Mouse (Mus musculus) brown adipose tissue, adult 24 weeks (tissue): ENCODE data around the gene Cp. TPM values are rescaled to one million over a fixed set of nuclear protein-coding genes. Genes with fewer than 3 reads are reported as not detected.
"Not testable (repeated sequence)": the region's sequence is repeated elsewhere in the genome, so short reads cannot be mapped to it uniquely, and the experiment has no call there.

Experiments used
- H3K27ac ChIP-seq: fragments of 200-500 bp; replicated peaks from 2 replicates; pipeline ENCODE4 v1.5.1; 2012; ENCODE audit warnings: low read depth, mild to moderate bottlenecking, low read length
- H3K4me1 ChIP-seq: fragments of 200-500 bp; 2 replicates; pipeline ENCODE4 v1.6.1; 2012; ENCODE audit warnings: low read length, mixed read lengths; ENCODE audit not compliant: control insufficient read depth, insufficient read depth, insufficient read length
- H3K4me3 ChIP-seq: fragments of 200-500 bp; 2 replicates; pipeline ENCODE4 v1.5.1; 2012; ENCODE audit warnings: low read depth, mild to moderate bottlenecking, low read length, moderate library complexity; ENCODE audit not compliant: insufficient read depth
- polyA plus RNA-seq: library from polyadenylated mRNA; stranded (reverse); fragments of >200 nt; gene quantifications from 2 replicates; pipeline ENCODE4 v1.2.4, GENCODE M21; 2012; ENCODE audit not compliant: missing spikeins, insufficient read depth, insufficient read length

The Cp gene
- polyA plus RNA-seq, 1 experiment: 33.9 TPM

DNA sequence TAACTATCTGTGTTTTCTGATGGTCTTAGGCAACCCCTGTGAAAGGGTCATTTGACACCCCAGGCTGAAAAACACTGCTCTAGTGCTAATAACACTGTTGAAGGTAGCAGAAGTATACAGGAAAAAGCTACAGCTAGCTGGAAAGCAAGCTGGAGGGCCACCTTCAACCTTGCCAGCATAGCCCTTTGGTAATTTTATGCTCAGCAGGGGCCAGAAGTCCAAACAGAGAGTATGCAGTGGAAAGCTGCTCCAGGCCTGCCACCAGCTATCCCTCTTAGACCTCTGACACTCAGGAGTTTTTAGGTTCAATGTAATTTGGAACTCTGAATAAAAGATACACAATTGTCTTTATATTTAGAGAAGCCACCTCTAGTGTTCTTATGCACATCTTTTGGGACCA is 26.0 kb downstream of the Cp start:
- H3K4me3 ChIP-seq: no peak overlapping the region
- no peak overlapping the region for H3K27ac ChIP-seq
- H3K4me1 ChIP-seq: peaks cover 6% of the 10 kb centered on the region; the same call in 1 of the 2 replicates

DNA sequence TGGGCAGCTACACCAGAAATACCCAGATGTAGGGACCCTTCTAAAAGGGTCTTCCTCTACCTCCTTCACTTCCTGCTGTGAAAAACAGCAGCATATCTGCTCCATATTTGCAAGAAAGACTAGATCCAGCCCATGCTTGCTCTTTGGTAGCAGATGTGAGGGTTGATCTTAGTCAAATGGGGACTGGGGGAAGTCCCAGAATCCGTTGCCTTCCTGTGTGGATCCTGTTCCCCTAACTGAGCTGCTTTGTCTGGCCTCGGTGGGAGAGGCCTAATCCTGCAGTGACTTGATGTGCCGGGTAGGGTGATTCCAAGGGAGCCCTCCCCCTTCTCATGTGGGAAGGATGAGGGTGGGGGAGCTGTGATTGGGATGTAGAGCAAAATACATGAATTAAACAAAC is 29.3 kb downstream of the Cp start:
- H3K27ac ChIP-seq: no peak overlapping the region
- H3K4me3 ChIP-seq: no peak overlapping the region
- peaks cover 4% of the 10 kb centered on the region for H3K4me1 ChIP-seq

GRCm38 (mm10) chr3:19990031-19990430 is 33.2 kb downstream of the Cp start:
- Histone ChIP-seq H3K4me3 (no peak overlapping the region), H3K4me1 (peaks cover 2% of the 10 kb centered on the region), H3K27ac (peak overlapping the region; percentile 8; the same call in 1 of the 2 replicates)

- Histone ChIP-seq H3K4me1 (peaks cover 2% of the 10 kb centered on the region), H3K27ac (no peak overlapping the region), H3K4me3 (no peak overlapping the region)
Measured at GRCm38 (mm10) chr3:19992388-19992787, 35.5 kb downstream of the Cp start.

GRCm38 (mm10) chr3:19999551-19999950 is 42.7 kb downstream of the Cp start:
- no peak overlapping the region for H3K27ac ChIP-seq
- no peak overlapping the region for H3K4me3 ChIP-seq
- H3K4me1 ChIP-seq: no peaks in the 10 kb centered on the region

- Histone ChIP-seq H3K4me3 (no peak overlapping the region), H3K4me1 (no peaks in the 10 kb centered on the region), H3K27ac (no peak overlapping the region)
Measured at GRCm38 (mm10) chr3:20000806-20001205, 44.0 kb downstream of the Cp start.

DNA sequence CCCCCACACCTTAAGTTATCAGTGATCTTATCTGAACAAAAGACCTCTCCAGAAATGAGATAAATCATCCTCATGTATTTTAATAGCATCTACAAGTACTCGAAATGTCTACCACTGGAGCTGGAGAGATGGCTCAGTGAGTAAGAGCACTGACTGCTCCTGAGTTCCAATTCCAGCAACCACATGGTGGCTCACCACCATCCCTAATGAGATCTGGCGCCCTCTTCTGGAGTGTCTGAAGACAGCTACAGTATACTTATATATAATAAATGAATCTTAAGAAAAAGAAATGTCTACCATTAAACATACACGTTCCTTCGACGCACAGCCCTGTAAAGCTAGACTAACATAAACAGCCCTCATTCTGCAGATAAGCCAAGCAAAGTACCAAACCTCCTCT is 45.9 kb downstream of the Cp start:
- Histone ChIP-seq H3K27ac (no peak overlapping the region), H3K4me3 (no peak overlapping the region), H3K4me1 (no peaks in the 10 kb centered on the region)

DNA sequence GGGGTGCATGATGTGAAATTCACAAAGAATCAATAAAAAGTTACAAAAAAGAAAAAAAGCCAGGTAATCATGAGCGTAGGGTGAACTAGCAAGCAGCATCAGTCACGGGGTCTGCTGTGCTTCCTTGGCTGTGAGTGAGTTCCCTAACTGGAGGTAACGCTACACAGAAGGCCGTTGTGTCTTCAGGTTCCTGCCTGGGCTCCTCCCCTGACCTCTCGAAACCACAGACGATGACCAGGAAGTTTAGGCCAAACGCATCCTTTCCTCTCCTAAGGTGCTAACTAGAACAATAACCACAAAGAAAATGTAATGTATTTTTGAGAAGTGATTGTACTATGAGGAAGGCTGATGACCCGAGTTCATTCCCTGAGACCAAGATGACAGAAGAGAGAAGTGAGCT is 47.6 kb downstream of the Cp start:
- Histone ChIP-seq H3K4me1 (no peaks in the 10 kb centered on the region), H3K27ac (no peak overlapping the region), H3K4me3 (no peak overlapping the region)

DNA sequence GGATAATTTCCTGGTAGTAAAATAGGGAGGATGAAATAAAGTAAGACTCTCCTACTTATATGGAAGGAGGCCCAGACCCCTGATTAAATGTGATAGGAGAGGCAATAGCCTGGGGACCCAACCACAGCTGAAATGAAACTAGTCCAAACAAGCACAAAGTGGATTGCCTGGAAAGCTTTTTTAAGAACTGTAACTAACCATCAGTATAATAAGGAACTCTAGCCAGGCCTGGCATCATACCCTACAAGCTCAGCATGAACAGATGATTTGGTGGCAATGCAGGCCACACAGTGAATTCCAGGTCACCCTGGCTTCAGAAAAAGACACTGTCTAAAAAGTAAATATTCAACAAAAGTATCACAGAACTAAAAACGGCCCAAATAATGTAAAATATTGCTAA is 48.8 kb downstream of the Cp start:
- Histone ChIP-seq H3K27ac (no peak overlapping the region), H3K4me1 (no peaks in the 10 kb centered on the region), H3K4me3 (no peak overlapping the region)

DNA sequence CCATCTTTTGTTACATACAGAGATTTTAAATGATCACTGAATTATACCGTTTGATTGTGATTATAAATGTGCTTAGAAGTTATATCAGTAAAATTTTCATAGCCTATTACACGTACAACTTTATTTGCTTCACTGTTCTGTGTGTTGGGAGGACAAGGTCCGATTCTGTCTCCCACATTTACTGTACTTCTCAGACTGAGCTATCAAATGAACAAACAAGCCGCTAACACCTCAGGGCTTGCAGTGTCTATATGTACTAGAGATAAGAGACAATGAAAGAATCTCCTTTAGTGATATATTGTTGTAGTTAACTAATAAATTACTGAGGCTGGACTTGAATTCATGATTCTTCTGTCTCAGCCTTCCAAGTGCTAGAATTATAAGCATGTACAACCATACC is 50.4 kb downstream of the Cp start:
- Histone ChIP-seq H3K27ac (no peak overlapping the region), H3K4me1 (no peaks in the 10 kb centered on the region), H3K4me3 (no peak overlapping the region)

DNA sequence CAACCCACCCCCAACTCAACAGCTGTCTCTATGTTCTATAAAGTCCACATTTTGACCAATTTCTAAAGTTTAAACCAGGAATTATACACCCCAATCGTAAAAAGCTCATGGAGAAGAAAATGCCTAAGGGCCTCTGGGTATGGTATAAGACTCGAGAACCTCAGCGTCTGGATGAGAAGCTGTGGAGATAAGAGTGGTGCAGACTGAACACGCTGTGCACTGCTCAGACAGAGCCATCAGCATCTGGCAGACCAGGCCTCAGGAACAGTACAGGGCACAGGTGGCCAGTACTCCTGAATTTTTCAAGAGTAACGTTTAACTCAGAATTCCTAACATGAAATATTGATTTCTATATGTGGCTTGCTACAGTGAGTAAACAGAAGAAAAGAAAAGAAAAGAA is 50.9 kb downstream of the Cp start:
- Histone ChIP-seq H3K4me1 (no peaks in the 10 kb centered on the region), H3K27ac (no peak overlapping the region), H3K4me3 (no peak overlapping the region)

DNA sequence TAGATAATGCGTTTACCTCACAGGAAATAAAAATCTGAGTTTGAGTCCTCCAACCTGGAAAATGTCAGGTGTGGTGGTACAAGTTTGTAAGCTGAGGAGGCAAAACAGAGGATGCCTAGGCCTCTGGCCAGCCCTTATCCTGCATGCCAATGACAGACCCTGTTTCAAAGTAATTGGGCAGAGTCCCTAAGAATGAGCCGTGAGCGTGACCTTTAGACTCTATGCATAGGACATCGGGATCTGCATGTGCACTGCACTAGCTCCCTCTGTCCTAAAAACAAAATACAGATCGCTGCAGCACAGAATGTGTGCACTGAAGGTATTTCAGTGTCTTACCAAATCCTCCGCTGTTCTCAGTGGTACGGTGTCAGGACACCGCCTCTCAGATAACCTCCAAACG is 53.6 kb downstream of the Cp start:
- Histone ChIP-seq H3K4me1 (no peaks in the 10 kb centered on the region), H3K27ac (no peak overlapping the region), H3K4me3 (no peak overlapping the region)

DNA sequence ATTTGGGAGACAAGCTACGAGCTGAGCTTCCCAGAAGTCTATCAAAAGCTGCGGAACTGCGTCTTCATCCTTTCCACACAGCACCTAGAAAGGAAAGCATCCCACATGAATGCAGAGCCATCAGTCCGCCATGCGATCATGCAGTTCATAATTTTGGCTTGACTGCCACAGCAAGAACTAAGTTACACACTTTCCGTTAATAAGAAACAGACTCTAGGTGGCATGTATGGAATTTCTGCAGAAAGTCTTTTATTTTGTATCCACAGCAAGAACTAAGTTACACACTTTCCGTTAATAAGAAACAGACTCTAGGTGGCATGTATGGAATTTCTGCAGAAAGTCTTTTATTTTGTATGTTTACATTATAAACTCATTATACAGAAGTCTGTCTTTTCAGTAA is 54.1 kb downstream of the Cp start:
- H3K27ac ChIP-seq, H3K4me1 ChIP-seq, H3K4me3 ChIP-seq: not testable (repeated sequence)

DNA sequence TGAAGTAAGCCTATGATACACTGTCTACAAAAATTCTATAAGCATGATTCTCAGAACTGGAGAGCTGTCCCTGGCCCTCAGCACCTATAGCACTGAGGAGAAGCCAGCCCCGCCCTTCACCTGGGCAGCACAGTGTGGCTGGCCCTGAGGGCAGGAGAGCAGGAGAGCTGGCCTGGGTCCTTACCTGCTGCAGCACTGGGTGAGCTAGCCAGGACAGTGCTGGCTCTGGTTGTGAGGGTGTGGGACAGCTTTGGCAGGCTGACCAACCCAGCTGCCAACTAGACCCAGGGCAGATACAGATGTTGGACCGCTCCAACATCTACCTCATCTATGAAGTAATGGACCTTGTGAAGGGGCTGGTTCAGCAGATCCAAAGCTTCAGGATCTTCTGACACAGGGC is 57.6 kb downstream of the Cp start:
- no peak overlapping the region for H3K4me3 ChIP-seq
- H3K4me1 ChIP-seq: no peaks in the 10 kb centered on the region
- H3K27ac ChIP-seq: no peak overlapping the region

- Histone ChIP-seq H3K27ac (no peak overlapping the region), H3K4me1 (no peaks in the 10 kb centered on the region), H3K4me3 (no peak overlapping the region)
Measured at GRCm38 (mm10) chr3:20018076-20018475, 61.2 kb downstream of the Cp start.

DNA sequence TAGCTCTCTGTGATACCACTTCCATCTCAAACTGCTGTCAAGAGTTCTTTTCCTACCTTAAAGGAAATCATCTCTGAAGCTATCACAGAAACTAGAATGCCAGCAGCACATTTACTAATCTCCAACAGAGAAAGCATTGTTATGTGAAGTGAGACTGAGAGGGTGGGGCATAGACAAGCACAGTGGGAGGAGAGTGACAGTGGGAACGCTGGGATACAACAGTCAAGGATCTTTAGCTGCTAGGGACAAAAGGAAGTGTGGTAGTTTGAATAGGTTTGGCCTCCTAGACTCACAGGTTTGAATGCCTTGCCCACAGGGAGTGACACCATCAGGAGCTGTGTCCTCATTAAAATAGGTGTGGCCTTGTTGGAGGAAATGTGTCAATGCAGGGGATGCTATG is 67.0 kb downstream of the Cp start:
- no peak overlapping the region for H3K4me3 ChIP-seq
- H3K27ac ChIP-seq: no peak overlapping the region
- H3K4me1 ChIP-seq: no peaks in the 10 kb centered on the region; the same call in 1 of the 2 replicates

GRCm38 (mm10) chr3:20026481-20026880 is 69.6 kb downstream of the Cp start:
- Histone ChIP-seq H3K27ac (peak overlapping the region; percentile 79; the same call in 1 of the 2 replicates), H3K4me3 (no peak overlapping the region), H3K4me1 (no peaks in the 10 kb centered on the region; the same call in 1 of the 2 replicates)
